Mouse (Mus musculus): ENCODE measurements around the gene Dnah5. TPM values are rescaled to one million over a fixed set of nuclear protein-coding genes. Genes with fewer than 3 reads are reported as not detected.

Gene Dnah5
- 0.04 TPM in 1 of 2 replicates, not detected in the other for total RNA-seq (2014; rRNA removed; ENCODE audit: low replicate concordance)
- under 0.01 and 0.05 TPM in 2 replicates for polyA plus RNA-seq (2015; fragmentation: Nextera tagmentation; extraction: Ambion mirVana)

- ATAC-seq (ENCODE audit: insufficient read depth, low read depth) (no peak), DNase-seq (ENCODE audit: low spot score) (no peak)
- no peaks in the 10 kb centered on the region for H3K27me3 ChIP-seq (ENCODE audit: control insufficient read depth, insufficient read depth, low read length)
- H3K4me2 ChIP-seq (ENCODE audit: low read depth, low read length), result no peak within 1 kb of the TSS
- no peak within 1 kb of the TSS for H3K4me3 ChIP-seq (ENCODE audit: low read depth, low read length)
- no peak within 1 kb of the TSS for H3K27ac ChIP-seq (ENCODE audit: low read depth)
- no peaks in the 10 kb centered on the region for H3K36me3 ChIP-seq (replicated peaks; ENCODE audit: control insufficient read depth, insufficient read depth, low read length)
- no peak within 1 kb of the TSS for H3K9ac ChIP-seq (replicated peaks; ENCODE audit: low read depth, low read length)
- 86% methylated on average over 20 of the region's 20 CpGs for WGBS
- no peak for TF ChIP-seq EP300 (IDR thresholded peaks at IDR 0.05; ENCODE audit: low read depth)
- no peaks in the 10 kb centered on the region for H3K4me1 ChIP-seq (ENCODE audit: control insufficient read depth, insufficient read depth)
- no peaks in the 10 kb centered on the region for H3K9me3 ChIP-seq (replicated peaks; ENCODE audit: control insufficient read depth, low read length)
These were observed at the start of gene Dnah5 for GRCm38 (mm10) chr15:28203111-28204075. Gene Dnah5, plus strand, starts transcription at chr15:28203752.

GRCm38 (mm10) chr15:28154822-28155501 lies 48.6 kb upstream of the Dnah5 start:
- Histone ChIP-seq H3K27ac (ENCODE audit: low read depth) (no peak overlapping the region), H3K9ac (replicated peaks; ENCODE audit: low read depth, low read length) (no peak overlapping the region), H3K4me1 (ENCODE audit: control insufficient read depth, insufficient read depth) (peaks cover 8% of the 10 kb centered on the region; the same call in 1 of the 2 replicates), H3K4me2 (ENCODE audit: low read depth, low read length) (peak overlapping the region; percentile 59), H3K36me3 (replicated peaks; ENCODE audit: control insufficient read depth, insufficient read depth, low read length) (no peaks in the 10 kb centered on the region), H3K4me3 (ENCODE audit: low read depth, low read length) (peak overlapping the region; percentile 33), H3K9me3 (replicated peaks; ENCODE audit: control insufficient read depth, low read length) (no peaks in the 10 kb centered on the region), H3K27me3 (ENCODE audit: control insufficient read depth, insufficient read depth, low read length) (no peaks in the 10 kb centered on the region)
- ATAC-seq (ENCODE audit: insufficient read depth, low read depth), result no peak
- DNase-seq (ENCODE audit: low spot score), result no peak
- 11% methylated on average over 27 of the region's 27 CpGs for WGBS
- no peak for TF ChIP-seq EP300 (IDR thresholded peaks at IDR 0.05; ENCODE audit: low read depth)
- peak; percentile 25 for TF ChIP-seq CTCF (IDR thresholded peaks at IDR 0.05; ENCODE audit: low read depth)

- peaks cover 8% of the 10 kb centered on the region; the same call in 1 of the 2 replicates for H3K4me1 ChIP-seq (ENCODE audit: control insufficient read depth, insufficient read depth)
- no peaks in the 10 kb centered on the region for H3K36me3 ChIP-seq (replicated peaks; ENCODE audit: control insufficient read depth, insufficient read depth, low read length)
- H3K4me3 ChIP-seq (ENCODE audit: low read depth, low read length), result peak overlapping the region; percentile 67
- WGBS, result under 1% methylated on average over 19 of the region's 19 CpGs
- no peaks in the 10 kb centered on the region for H3K27me3 ChIP-seq (ENCODE audit: control insufficient read depth, insufficient read depth, low read length)
- H3K27ac ChIP-seq (ENCODE audit: low read depth), result peak overlapping the region; percentile 82
- H3K4me2 ChIP-seq (ENCODE audit: low read depth, low read length), result peak overlapping the region; percentile 69
- DNase-seq (ENCODE audit: low spot score), result peak; percentile 85
- peak overlapping the region; percentile 68 for H3K9ac ChIP-seq (replicated peaks; ENCODE audit: low read depth, low read length)
- TF ChIP-seq EP300 (IDR thresholded peaks at IDR 0.05; ENCODE audit: low read depth) (no peak; the same call in 1 of the 2 replicates), CTCF (IDR thresholded peaks at IDR 0.05; ENCODE audit: low read depth) (no peak)
- no peaks in the 10 kb centered on the region for H3K9me3 ChIP-seq (replicated peaks; ENCODE audit: control insufficient read depth, low read length)
- peak; percentile 94 for ATAC-seq (ENCODE audit: insufficient read depth, low read depth)
These were observed 44.6 kb upstream of the Dnah5 start for GRCm38 (mm10) chr15:28158771-28159489.

GRCm38 (mm10) chr15:28162291-28162690 lies 41.3 kb upstream of the Dnah5 start:
- ATAC-seq (ENCODE audit: insufficient read depth, low read depth), result no peak
- WGBS, result 92% methylated on average over 2 of the region's 2 CpGs

DNA sequence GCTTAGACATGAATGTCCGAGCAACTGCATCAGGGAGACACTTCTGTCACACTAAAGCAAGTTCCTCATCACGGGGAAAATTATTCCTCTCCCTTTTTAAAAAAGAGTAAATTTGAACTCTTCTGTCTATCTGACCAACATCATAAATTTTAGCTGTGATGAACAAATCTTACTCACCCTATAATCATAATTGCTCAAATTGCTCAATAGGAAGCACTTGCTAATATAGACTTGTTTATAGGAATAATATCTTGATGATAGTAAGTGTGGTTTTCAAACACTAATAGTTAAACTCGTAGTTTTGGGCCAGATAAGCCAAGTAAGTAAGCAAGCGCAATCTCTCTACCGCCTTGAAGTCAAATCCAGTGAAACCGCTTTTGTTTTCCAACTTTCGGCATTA lies 38.3 kb upstream of the Dnah5 start:
- no peak overlapping the region for H3K9ac ChIP-seq (replicated peaks; ENCODE audit: low read depth, low read length)
- no peaks in the 10 kb centered on the region; the same call in 1 of the 2 replicates for H3K9me3 ChIP-seq (replicated peaks; ENCODE audit: control insufficient read depth, low read length)
- no peak overlapping the region for H3K4me3 ChIP-seq (ENCODE audit: low read depth, low read length)
- H3K36me3 ChIP-seq (replicated peaks; ENCODE audit: control insufficient read depth, insufficient read depth, low read length), result no peaks in the 10 kb centered on the region
- H3K4me1 ChIP-seq (ENCODE audit: control insufficient read depth, insufficient read depth), result no peaks in the 10 kb centered on the region
- H3K4me2 ChIP-seq (ENCODE audit: low read depth, low read length), result no peak overlapping the region
- H3K27ac ChIP-seq (ENCODE audit: low read depth), result no peak overlapping the region
- 85% methylated on average over 7 of the region's 7 CpGs for WGBS
- TF ChIP-seq CTCF (IDR thresholded peaks at IDR 0.05; ENCODE audit: low read depth), result no peak
- no peak for TF ChIP-seq EP300 (IDR thresholded peaks at IDR 0.05; ENCODE audit: low read depth)
- DNase-seq (ENCODE audit: low spot score) (no peak), ATAC-seq (ENCODE audit: insufficient read depth, low read depth) (no peak)
- H3K27me3 ChIP-seq (ENCODE audit: control insufficient read depth, insufficient read depth, low read length), result no peaks in the 10 kb centered on the region

More at GRCm38 (mm10) chr15:28162291-28162690, 41.3 kb upstream of the Dnah5 start:
- DNase-seq (ENCODE audit: low spot score), result no peak
- Histone ChIP-seq H3K27me3 (ENCODE audit: control insufficient read depth, insufficient read depth, low read length) (no peaks in the 10 kb centered on the region), H3K27ac (ENCODE audit: low read depth) (no peak overlapping the region), H3K4me1 (ENCODE audit: control insufficient read depth, insufficient read depth) (peaks cover 5% of the 10 kb centered on the region; the same call in 1 of the 2 replicates), H3K4me3 (ENCODE audit: low read depth, low read length) (no peak overlapping the region), H3K36me3 (replicated peaks; ENCODE audit: control insufficient read depth, insufficient read depth, low read length) (no peaks in the 10 kb centered on the region), H3K9me3 (replicated peaks; ENCODE audit: control insufficient read depth, low read length) (no peaks in the 10 kb centered on the region), H3K4me2 (ENCODE audit: low read depth, low read length) (no peak overlapping the region), H3K9ac (replicated peaks; ENCODE audit: low read depth, low read length) (no peak overlapping the region)
- TF ChIP-seq EP300 (IDR thresholded peaks at IDR 0.05; ENCODE audit: low read depth) (no peak), CTCF (IDR thresholded peaks at IDR 0.05; ENCODE audit: low read depth) (no peak)

Measured in heart, postnatal 0 days (tissue).